Mouse (Mus musculus) megakaryocyte, embryonic 14.5 days (primary cell): ENCODE measurements around the gene Pax9. TPM values are rescaled to one million over a fixed set of nuclear protein-coding genes. Genes with fewer than 3 reads are reported as not detected.

Experiments used
- H3K27me3 ChIP-seq: replicated peaks from 2 replicates; pipeline ENCODE3; 2012; ENCODE audit warnings: inconsistent platforms
- H3K36me3 ChIP-seq: replicated peaks from 2 replicates; pipeline ENCODE3; 2012; ENCODE audit warnings: low read length, inconsistent platforms, mixed read lengths
- H3K4me1 ChIP-seq: 2 replicates; pipeline ENCODE4 v1.6.1; 2012; ENCODE audit warnings: inconsistent platforms
- H3K4me3 ChIP-seq: replicated peaks from 2 replicates; pipeline ENCODE3; 2012; ENCODE audit warnings: moderate library complexity, mild to moderate bottlenecking, inconsistent platforms
- H3K9me3 ChIP-seq: 2 replicates; pipeline ENCODE4 v1.6.1; 2012; ENCODE audit warnings: inconsistent platforms
- FLI1 ChIP-seq: IDR thresholded peaks from 2 replicates; pipeline ENCODE4 v1.6.1; 2012; ENCODE audit warnings: low read length, inconsistent platforms, mixed read lengths
- GATA1 ChIP-seq: IDR thresholded peaks from 3 replicates; pipeline ENCODE4 v1.6.1; 2012; ENCODE audit warnings: mixed read lengths, low read length, inconsistent platforms, borderline replicate concordance
- polyA plus RNA-seq: library from polyadenylated mRNA; stranded (reverse); fragments of >175 nt; gene quantifications from 2 replicates; pipeline ENCODE4 v1.2.3, GENCODE M21; 2012; ENCODE audit warnings: low replicate concordance; ENCODE audit not compliant: insufficient read depth

The Pax9 gene
- polyA plus RNA-seq, 1 experiment = not detected

DNA sequence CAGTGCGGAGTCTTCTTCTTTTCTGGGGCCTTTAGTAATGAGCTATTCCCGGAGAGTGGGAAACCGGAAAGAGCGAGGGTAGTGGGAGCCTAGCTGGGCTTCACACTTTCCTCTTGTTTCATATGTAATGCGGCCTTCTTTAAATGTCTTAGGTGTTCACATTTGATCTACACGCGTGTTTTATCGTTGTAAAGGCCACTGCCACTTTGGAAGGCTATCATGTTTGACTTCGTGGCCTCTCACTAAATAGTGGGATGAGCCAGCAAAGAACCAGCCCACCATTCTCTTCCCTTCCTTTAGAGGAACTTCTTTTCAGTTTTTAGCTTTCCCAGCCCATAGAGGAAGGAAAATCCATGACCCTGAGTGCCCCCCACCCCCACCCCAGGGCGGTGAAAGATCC is 2.2 kb upstream of the Pax9 start:
- Histone ChIP-seq H3K9me3 (peaks cover 50% of the 10 kb centered on the region), H3K4me1 (peaks cover 23% of the 10 kb centered on the region), H3K36me3 (no peaks in the 10 kb centered on the region), H3K27me3 (peaks cover 75% of the 10 kb centered on the region), H3K4me3 (no peak overlapping the region)
- TF ChIP-seq GATA1 = no peak
- TF ChIP-seq FLI1 = no peak

DNA sequence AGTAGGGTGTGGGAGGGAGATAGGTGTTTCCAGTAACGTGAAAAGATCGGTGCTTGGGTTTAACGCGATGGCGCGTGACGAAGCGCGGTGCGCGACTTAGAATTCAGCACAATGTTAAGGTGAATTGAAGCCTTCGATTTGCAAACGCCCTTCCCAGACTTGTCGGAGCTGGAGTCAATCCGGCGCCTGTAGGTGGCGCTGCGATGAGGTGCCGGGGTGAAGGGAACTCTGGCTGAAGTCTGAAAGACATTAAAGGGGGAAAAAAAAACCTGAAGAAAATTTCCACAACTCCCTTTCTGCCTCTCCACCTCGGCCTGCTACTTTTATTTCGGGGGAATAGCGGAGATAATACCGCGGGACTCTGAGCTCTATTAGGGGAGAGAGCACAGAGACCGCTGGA is 1.8 kb upstream of the Pax9 start:
- Histone ChIP-seq H3K36me3 (no peaks in the 10 kb centered on the region), H3K4me1 (peaks cover 25% of the 10 kb centered on the region), H3K9me3 (peaks cover 52% of the 10 kb centered on the region), H3K4me3 (no peak overlapping the region), H3K27me3 (peaks cover 79% of the 10 kb centered on the region)
- TF ChIP-seq FLI1 (no peak), GATA1 (no peak)

DNA sequence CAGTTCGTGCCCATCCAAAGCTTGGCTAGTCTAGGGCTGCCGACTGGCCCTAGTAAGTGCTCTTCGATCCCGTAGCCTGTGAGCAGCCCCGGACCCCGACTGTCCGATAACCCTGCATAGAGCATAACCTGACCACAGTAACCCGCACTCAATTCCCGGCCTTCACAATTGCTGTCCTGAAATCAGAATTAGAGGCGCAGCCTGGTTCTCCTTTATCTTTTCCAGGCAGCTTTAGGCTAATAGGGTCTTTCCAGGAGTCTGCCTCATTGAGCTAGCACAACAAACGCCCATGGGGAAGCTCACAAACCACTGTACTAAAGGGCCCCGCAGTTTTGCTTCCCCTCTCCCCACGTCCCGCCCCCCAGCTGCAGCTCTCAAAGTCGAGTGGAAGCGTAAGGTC is 1.2 kb upstream of the Pax9 start:
- Histone ChIP-seq H3K4me1 (peaks cover 32% of the 10 kb centered on the region), H3K36me3 (no peaks in the 10 kb centered on the region), H3K4me3 (no peak overlapping the region), H3K9me3 (peaks cover 58% of the 10 kb centered on the region), H3K27me3 (peaks cover 85% of the 10 kb centered on the region)
- TF ChIP-seq GATA1 (no peak), FLI1 (no peak)

DNA sequence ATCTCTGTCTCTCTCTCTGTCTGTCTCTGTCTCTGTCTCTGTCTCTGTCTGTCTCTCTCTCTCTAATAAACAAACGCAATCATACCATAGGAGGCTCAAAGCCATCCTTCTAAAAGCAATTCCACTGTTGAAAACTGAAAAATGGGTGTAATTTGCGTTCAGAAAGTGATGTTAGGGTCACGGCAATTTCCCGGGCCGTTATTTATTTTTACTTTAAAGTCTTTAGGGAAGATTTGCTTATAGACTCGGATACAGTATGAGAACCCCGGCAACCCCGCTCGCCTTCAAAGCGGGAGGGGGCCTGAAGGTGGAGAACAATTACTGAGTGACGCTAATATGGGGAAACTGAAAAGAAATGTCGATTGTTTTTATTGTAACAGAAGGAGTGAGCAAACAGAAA is 566 bp upstream of the Pax9 start:
- Histone ChIP-seq H3K27me3 (peaks cover 92% of the 10 kb centered on the region), H3K36me3 (no peaks in the 10 kb centered on the region), H3K4me1 (peaks cover 38% of the 10 kb centered on the region), H3K4me3 (no peak overlapping the region), H3K9me3 (peaks cover 64% of the 10 kb centered on the region)
- no peak for TF ChIP-seq FLI1
- TF ChIP-seq GATA1 = no peak

DNA sequence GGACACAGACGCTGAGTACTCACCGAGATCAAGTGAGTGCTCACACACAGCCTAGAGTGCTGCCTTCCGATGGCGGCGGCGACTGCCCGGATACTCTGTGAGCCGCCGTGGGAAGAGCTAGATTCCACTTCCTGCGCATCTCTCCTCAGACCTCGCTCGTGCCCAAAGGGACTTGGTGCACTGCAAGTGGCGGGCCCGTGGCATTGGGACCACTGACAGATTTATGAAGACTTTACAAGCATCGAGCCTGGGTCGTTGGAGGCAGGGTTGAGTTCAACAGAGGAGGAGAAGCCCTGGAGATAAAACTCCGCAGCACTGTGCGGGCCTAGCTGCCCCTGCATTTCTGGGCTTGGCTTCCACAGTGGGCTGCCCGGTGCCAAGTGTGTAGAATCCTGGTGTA is 969 bp downstream of the Pax9 start:
- Histone ChIP-seq H3K4me1 (peaks cover 53% of the 10 kb centered on the region), H3K9me3 (peaks cover 72% of the 10 kb centered on the region), H3K27me3 (peaks cover 99% of the 10 kb centered on the region), H3K36me3 (no peaks in the 10 kb centered on the region), H3K4me3 (peak overlapping the region; percentile 53)
- no peak for TF ChIP-seq GATA1

DNA sequence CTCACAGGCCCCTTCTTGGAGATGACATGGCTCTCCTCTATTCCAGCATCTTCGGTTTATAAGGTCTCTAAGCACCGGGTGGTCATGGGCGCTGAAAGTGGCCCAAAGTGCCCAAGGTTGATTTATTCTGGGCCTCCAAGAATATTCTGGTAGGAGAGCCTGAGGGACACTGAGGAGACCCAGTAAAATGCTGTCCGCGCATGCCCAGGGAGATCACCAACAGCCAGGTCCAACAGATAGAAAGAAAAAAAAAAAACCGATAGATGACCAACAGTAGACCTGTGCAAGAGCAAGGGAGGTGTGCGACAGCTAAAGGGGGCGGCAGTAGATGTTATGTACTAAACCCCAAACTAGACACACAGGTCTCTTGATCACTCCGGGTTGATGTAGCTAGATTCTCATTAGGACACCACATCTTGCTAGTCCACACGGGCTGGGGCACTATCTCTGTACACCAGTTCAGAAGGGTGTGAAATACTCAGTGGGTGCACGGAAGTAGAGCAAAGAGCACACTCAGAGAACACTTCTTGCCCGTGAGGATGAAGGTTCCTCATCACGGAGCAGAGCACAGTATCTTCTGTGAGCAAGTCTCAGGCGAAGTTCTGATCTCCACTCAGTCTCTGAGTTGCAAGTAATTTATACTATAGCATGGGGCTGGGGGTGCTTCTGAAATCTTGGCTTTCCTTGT is 2.0 kb downstream of the Pax9 start:
- peaks cover 65% of the 10 kb centered on the region for H3K9me3 ChIP-seq
- no peaks in the 10 kb centered on the region for H3K36me3 ChIP-seq
- no peak for TF ChIP-seq FLI1
- TF ChIP-seq GATA1 = no peak
- H3K4me3 ChIP-seq = no peak overlapping the region
- H3K27me3 ChIP-seq = peaks cover 99% of the 10 kb centered on the region
- H3K4me1 ChIP-seq = peaks cover 56% of the 10 kb centered on the region

DNA sequence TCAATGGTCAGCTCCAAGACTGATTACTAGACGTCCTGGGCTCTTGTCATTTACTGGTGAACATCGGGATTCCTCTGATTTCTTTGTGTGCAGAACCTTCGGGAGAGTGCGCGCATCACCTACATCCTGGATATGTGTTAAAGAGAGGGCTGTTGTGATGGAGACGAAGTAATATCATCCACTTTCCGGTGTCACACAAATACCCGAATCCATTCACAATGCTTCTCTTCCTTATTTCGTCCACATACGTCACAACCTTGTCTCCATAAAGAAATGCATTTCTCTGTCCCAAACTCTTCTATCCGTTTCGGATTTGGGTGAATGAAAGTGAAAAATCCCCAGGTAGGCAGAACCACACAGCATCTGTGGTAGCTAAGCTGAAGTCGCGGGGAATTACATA is 2.8 kb downstream of the Pax9 start:
- Histone ChIP-seq H3K4me3 (no peak overlapping the region), H3K9me3 (peaks cover 57% of the 10 kb centered on the region), H3K4me1 (peaks cover 56% of the 10 kb centered on the region), H3K27me3 (peaks cover 97% of the 10 kb centered on the region), H3K36me3 (no peaks in the 10 kb centered on the region)
- TF ChIP-seq GATA1 = no peak

DNA sequence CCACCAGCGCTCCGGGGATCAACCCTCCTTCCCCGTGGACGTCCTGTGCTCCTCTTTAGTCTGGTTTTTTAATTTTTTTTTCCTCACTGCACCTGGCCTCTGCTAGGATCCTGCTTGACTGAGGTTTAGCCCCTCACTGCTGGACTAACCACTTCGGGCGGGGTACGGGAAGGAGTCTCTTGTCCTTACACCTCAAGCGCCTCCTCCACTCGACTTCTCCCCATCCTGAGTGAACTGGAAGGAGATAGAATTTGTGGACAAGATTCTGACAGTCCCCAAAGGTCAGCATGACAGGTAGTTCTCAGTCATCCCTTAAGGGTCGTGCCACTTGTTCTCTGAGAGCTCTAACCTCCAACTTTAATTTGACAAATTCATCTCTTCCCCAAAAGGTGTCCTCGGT is 3.4 kb downstream of the Pax9 start:
- peaks cover 56% of the 10 kb centered on the region for H3K4me1 ChIP-seq
- TF ChIP-seq GATA1 = no peak
- H3K4me3 ChIP-seq = no peak overlapping the region
- H3K27me3 ChIP-seq = peaks cover 97% of the 10 kb centered on the region
- peaks cover 55% of the 10 kb centered on the region for H3K9me3 ChIP-seq
- H3K36me3 ChIP-seq = no peaks in the 10 kb centered on the region

DNA sequence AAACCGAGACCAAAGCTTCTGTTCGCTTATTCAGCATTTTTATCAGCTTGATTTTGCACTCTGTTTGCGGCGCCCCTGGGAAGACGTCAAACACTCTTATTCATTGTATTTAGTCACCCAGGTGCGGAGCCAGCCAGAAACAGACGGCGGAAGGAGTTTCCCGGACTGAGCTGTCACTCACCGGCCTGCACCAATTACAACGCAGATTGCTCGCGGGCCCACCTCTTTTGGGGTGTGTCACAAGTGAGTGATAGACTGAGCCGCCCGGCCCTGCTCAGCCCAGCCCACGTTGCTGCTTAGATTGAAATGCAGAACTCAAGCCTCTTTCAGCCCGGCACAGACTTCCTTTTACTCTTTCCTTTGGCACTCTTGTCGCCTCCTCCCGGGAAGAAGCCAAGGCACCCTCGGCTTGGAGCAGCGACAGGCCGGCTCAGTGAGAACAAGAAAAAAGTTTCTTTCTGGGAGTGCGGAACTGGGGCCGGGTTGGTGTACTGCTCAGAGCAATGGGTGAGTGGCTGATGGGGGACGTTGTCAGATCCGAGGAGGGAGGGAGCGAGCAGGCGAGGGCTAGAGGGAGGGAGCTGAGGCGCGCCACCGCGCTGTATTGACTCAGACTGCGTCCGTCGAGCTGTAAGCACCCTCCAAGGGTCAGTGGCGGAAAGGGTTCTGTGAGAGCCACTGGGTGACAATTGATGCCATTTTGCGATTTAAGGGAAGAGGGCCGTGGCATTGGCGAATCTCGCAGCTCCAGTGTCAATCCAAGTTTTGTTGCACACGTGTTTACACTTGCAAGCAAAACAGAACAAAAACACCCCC is 4.0 kb downstream of the Pax9 start:
- no peaks in the 10 kb centered on the region for H3K36me3 ChIP-seq
- H3K4me3 ChIP-seq = peak overlapping the region; percentile 87
- TF ChIP-seq GATA1 (no peak), FLI1 (no peak)
- peaks cover 50% of the 10 kb centered on the region for H3K4me1 ChIP-seq
- peaks cover 53% of the 10 kb centered on the region for H3K9me3 ChIP-seq
- peaks cover 97% of the 10 kb centered on the region for H3K27me3 ChIP-seq
